Mouse (Mus musculus) spleen, postnatal 36 days (tissue): ENCODE data around the gene Znhit2.

Experiments used
- DNase-seq, 2 experiments: peaks; one replicate each; pipeline ENCODE4 v3.0.0; 2022; ENCODE audit warnings: low spot score in 2 of 2, mixed read lengths in 1 of 2

The Znhit2 gene

GRCm38 (mm10) chr19:6046294-6047153 is 14.5 kb upstream of the Znhit2 start, which contains the start of gene Syvn1:
Syvn1 (plus strand) TSS chr19:6046576.
- DNase-seq = peak; percentile 92 to 94

GRCm38 (mm10) chr19:6047154-6047898 is 13.7 kb upstream of the Znhit2 start:
- no peak for DNase-seq

GRCm38 (mm10) chr19:6047899-6048166 is 13.2 kb upstream of the Znhit2 start:
- DNase-seq = no peak

GRCm38 (mm10) chr19:6048681-6049410 is 12.1 kb upstream of the Znhit2 start:
- DNase-seq = peak; percentile 83 to 86

DNA sequence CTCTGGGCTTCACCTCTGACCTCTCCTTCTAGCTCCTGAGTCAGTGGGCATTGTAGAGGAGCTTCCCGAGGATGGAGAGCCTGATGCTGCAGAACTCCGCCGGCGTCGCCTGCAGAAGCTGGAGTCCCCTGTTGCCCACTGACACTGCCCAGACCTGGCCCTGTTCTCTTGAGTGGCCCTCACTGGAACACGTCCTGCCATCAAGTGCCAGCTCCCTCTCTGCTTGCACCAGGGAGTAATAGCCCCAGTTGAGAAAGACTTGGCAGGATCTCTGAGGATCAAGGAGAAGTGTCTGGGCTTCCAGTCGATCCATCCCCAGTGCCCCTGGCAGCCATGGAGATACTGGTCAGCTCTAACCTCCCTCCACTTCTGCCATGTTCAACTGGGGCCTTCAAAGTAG is 8.5 kb upstream of the Znhit2 start:
- DNase-seq = no peak

- DNase-seq = no peak
These were observed 6.7 kb upstream of the Znhit2 start for GRCm38 (mm10) chr19:6054296-6054695.

- no peak for DNase-seq
These were observed 4.3 kb upstream of the Znhit2 start for GRCm38 (mm10) chr19:6056696-6057095.

DNA sequence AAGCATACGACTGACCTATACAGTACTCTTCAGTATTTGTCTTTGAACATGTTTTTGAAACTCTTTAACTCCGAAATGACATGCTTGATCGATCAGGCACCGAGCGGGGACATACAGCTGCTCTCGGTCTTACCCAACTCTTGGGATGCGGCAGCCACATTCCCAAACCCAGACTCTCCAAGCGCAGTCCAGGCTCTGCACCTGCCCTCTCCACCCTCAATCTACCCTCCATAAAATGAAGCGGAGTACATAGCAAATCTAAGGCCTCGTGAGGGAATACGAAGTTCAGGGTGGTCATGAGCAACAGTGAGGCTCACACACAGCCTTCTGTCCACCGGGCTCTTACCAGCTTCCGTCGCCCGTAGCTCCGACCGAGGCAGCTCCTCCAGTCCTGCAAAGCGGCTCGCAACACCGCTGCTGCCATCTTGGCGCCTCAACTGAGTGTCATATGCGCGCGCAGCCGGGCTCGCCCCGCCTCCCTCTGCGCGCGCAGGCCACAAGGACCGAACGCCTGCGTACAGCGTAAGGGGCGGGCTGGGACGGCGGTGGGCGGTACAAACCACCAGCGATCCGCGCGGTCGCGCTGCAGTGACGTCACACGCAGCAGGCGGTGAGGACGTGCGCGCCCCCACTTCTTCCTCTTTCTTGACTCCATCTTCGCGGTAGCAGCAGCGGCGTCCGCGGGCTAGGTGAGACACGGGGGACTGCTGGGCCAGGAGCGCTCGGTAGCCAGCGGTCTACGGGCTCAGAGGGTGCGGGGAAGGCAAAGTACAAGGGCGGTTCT is 3.5 kb upstream of the Znhit2 start, which contains the start of the genes Mrpl49 and Fau:
Gene Mrpl49 (minus strand): TSS at position 473 of the 784 bp plus-strand sequence.
Gene Fau (plus strand): TSS at position 532 of the 784 bp plus-strand sequence.
- peak; percentile 98 to 99 for DNase-seq

GRCm38 (mm10) chr19:6058513-6058912 is 2.5 kb upstream of the Znhit2 start:
- no peak for DNase-seq

GRCm38 (mm10) chr19:6058966-6059365 is 2.0 kb upstream of the Znhit2 start:
- no peak for DNase-seq

DNA sequence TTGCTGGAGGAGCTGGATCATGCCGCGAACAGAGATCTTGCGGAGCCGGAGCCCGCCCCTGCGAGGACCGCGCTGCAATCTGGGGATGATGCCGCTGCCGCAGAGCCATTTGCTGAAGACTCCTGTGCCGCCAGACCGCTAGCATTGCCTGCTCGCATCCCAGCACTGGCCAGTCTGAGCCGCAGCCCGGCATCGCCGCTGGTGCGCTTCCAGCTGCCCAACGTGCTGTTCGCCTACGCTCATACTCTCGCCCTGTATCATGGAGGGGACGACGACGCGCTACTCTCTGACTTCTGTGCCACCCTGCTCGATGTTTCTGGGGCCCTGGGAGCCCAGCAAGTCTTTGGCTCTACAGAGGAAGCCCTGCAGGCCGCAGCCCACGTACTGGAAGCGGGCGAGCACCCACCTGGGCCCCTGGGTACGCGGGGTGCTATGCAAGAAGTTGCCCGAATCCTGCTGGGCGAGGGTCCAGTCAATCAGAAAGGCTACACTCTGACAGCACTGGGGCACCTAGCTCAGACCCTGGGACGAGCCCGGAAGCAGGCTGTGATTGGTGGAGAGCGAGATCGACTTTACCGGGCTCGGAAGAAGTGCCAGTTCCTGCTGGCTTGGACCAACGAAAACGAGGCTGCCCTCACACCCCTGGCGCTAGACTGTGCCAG is 780 bp downstream of the Znhit2 start:
- DNase-seq = peak; percentile 79

GRCm38 (mm10) chr19:6062418-6062817 is 1.4 kb downstream of the Znhit2 start:
- DNase-seq = no peak

DNA sequence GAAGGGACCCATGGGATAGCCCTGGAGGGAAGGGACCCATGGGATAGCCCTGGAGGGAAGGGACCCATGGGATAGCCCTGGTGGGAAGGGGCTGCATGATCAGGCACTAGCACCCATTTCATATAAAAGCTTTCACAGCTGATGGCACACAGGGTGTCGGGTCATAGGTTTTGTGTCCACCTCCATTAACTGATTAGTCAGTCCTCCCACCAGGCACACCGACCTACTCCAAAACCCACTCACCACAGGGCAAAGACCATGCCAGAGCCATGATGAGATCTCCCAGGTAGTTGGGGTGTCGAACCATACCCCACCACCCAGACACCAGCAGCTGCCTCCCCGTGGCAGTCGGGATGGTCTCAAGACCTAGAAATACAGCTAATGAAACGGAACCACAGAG is 2.1 kb downstream of the Znhit2 start:
- no peak for DNase-seq

GRCm38 (mm10) chr19:6066571-6066970 is 5.6 kb downstream of the Znhit2 start:
- DNase-seq = no peak

- DNase-seq = peak; percentile 77 to 84
These were observed 6.2 kb downstream of the Znhit2 start for GRCm38 (mm10) chr19:6067011-6067723.

GRCm38 (mm10) chr19:6067724-6068415 is 6.9 kb downstream of the Znhit2 start, which contains the start of gene Tm7sf2:
Tm7sf2 (minus strand) TSS chr19:6068373.
- peak; percentile 91 to 93 for DNase-seq

GRCm38 (mm10) chr19:6068951-6069350 is 8.0 kb downstream of the Znhit2 start:
- DNase-seq = no peak

GRCm38 (mm10) chr19:6069851-6070250 is 8.9 kb downstream of the Znhit2 start:
- no peak for DNase-seq

DNA sequence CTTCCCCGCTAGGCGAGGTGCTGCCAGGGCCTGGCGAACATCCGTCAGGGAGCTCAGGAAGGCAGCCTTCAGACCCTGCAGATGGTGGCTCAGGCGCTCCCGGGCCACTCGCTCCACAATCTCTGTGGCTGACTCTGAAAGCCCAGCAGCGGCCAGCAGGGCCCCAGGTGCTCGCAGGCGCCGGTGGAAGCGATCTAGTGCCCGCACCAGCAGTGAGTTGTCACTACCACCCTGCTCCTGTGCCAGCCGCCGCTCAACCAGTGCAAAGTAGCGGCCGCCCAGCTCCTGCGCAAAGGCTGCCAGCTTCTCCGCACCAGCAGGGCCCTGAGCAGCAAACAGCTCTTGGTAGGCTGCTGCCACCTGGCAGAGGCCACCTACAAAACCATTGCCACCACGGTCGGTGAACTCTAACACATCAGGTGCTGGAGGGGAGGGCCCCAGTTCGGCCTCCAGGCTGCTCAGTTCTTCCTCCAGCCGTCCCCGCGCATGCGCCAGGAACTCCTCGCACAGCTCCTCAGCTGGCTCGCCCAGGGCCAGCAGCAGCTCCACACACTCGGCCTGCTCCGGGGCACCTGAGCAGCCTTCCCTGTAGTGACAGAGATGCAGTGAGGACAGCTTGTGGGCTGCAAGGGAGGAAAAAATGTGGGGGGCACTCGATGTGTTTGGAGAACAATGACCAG is 9.7 kb downstream of the Znhit2 start:
- no peak for DNase-seq
